Mouse (Mus musculus) splenic B cell, adult 2 months (primary cell): ENCODE measurements around the gene Smn1.
"Not testable (repeated sequence)": the region's sequence is repeated elsewhere in the genome, so short reads cannot be mapped to it uniquely, and the experiment has no call there.

Experiments used
- DNase-seq: peaks from one replicate; pipeline ENCODE4 v3.0.0-alpha.2; 2011; ENCODE audit warnings: low read depth, low spot score
- H3K27me3 ChIP-seq: 2 replicates; pipeline ENCODE4 v1.6.1; 2012; ENCODE audit warnings: mild to moderate bottlenecking, low read length, moderate library complexity, mixed read lengths; ENCODE audit not compliant: control insufficient read depth, poor library complexity, insufficient read depth, severe bottlenecking
- H3K36me3 ChIP-seq: 2 replicates; pipeline ENCODE4 v1.6.1; 2012; ENCODE audit warnings: mild to moderate bottlenecking, low read length, moderate library complexity, mixed read lengths; ENCODE audit not compliant: control insufficient read depth, poor library complexity, insufficient read depth, severe bottlenecking

Gene Smn1

GRCm38 (mm10) chr13:100166378-100166777 lies 41.7 kb downstream of the Smn1 start:
- not testable (repeated sequence) for DNase-seq

GRCm38 (mm10) chr13:100174360-100174759 lies 49.7 kb downstream of the Smn1 start:
- H3K36me3 ChIP-seq, DNase-seq, H3K27me3 ChIP-seq: not testable (repeated sequence)

More at GRCm38 (mm10) chr13:100166378-100166777, 41.7 kb downstream of the Smn1 start:
- H3K27me3 ChIP-seq, H3K36me3 ChIP-seq: not testable (repeated sequence)

DNA sequence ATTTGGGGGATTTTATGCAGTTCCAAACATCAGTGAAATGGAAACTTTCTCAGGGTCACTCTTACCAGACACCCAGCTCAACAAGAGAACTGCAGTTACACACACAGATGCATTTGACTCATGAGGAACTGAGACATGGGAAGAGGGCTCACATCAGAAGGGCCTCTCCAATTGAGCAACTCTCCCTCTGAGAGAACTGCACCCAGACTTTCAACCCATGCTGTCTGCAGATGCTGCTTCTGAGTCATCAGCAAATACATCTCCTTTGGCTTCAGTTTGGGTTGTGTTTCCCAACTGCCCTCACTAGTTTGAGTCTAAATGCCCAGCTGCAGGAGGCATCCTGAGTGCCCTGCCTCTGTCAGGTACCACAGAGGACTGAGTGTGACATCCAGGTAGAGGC lies 58.5 kb downstream of the Smn1 start:
- not testable (repeated sequence) for DNase-seq, H3K27me3 ChIP-seq, H3K36me3 ChIP-seq
